Mouse (Mus musculus) liver, postnatal 0 days (tissue): Measurements from ENCODE around the gene Itsn1.

Experiments used
- CTCF ChIP-seq: sonication (generic); IDR thresholded peaks from 2 replicates; pipeline ENCODE4 v1.5.1; 2016; ENCODE audit warnings: antibody characterized with exemption, low read depth
- EP300 ChIP-seq: IDR thresholded peaks from 2 replicates; pipeline ENCODE4 v1.6.1; 2016; ENCODE audit warnings: antibody characterized with exemption, low read depth, mild to moderate bottlenecking

GRCm38 (mm10) chr16:91729821-91730441 is 850 bp downstream of the Itsn1 start:
- TF ChIP-seq EP300, result no peak
- no peak for TF ChIP-seq CTCF
